Mouse (Mus musculus): Measurements from ENCODE around the gene Prpf8. TPM values are rescaled to one million over a fixed set of nuclear protein-coding genes. Genes with fewer than 3 reads are reported as not detected.

The Prpf8 gene
- 47.3 and 51.3 TPM in 2 replicates for polyA plus RNA-seq (2015; fragmentation: Nextera tagmentation; extraction: Ambion mirVana)

DNA sequence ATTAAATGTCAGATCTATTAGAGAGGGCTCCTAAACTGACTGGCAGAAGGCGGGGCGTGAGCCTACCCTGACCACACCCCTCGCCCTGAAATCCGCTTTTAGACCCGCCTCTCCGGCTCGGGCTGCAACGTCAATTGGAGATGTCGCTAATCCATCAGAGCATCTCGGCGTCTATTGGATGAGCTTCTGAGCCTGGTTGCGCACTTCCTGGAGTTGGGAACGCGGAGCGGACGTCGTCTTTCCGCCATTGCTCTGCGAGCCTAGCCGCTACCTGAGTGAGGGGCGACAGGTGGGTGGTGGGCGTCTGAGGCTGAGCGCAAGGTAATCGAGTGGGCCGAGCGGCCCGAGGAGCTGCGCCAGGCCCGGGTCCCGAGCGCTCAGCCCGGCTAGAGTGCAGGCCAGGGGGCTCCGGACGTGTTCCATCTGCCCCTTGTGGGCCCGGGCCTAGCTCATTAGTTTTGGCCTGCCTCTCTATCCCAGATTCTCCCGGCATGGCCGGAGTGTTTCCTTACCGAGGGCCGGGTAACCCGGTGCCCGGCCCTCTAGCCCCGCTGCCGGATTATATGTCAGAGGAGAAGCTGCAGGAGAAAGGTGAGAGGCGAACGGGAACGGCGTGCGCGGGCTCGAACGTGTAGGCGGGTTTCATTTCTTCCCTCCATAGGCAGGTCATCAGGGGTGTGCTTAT lies at the start of gene Prpf8:
Gene Prpf8, plus strand, starts transcription at position 216 of the 685 bp plus-strand sequence.
- Histone ChIP-seq H3K27ac (replicated peaks) (peak within 1 kb of the TSS; percentile 75), H3K27me3 (peaks cover 5% of the 10 kb centered on the region; the same call in 1 of the 2 replicates), H3K4me2 (peak within 1 kb of the TSS; percentile 84), H3K9ac (peak within 1 kb of the TSS; percentile 97), H3K4me3 (peak within 1 kb of the TSS; percentile 92), H3K4me1 (replicated peaks) (peaks cover 18% of the 10 kb centered on the region), H3K9me3 (no peaks in the 10 kb centered on the region), H3K36me3 (peaks cover 34% of the 10 kb centered on the region)
- under 1% methylated on average over 52 of the region's 52 CpGs for WGBS
- ATAC-seq (ENCODE audit: low read depth) = peak; percentile 100

- no peak overlapping the region for H3K9ac ChIP-seq
- no peak overlapping the region for H3K4me3 ChIP-seq
- no peaks in the 10 kb centered on the region for H3K27me3 ChIP-seq
- peaks cover 4% of the 10 kb centered on the region; the same call in 1 of the 2 replicates for H3K9me3 ChIP-seq
- H3K4me1 ChIP-seq (replicated peaks) = no peaks in the 10 kb centered on the region
- no peak overlapping the region for H3K4me2 ChIP-seq
- no peak overlapping the region for H3K27ac ChIP-seq (replicated peaks)
- peaks cover 31% of the 10 kb centered on the region for H3K36me3 ChIP-seq
- ATAC-seq (ENCODE audit: low read depth) = no peak
- WGBS = 86% methylated on average over 13 of the region's 13 CpGs
These were observed 48.4 kb upstream of the Prpf8 start for GRCm38 (mm10) chr11:75438194-75438593.

DNA sequence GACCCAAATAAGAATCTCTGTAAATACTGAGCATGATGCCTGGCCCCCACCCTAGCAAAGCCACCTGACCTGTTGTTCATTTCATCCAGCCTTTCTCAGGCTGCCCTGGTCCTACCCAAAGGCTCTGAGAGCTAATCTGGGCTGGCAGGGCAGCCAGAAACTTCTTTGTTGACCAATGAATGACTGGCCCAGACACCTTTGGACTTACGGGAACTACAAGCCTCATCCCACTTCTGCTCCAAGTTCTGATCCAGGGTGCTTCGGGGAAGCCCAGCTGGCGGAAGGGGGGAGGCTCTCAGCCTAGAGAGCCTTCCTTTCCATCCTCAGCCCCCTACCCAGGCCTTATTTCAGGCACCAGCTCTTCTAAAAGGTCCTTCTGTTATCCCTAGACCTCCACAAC lies 47.8 kb upstream of the Prpf8 start:
- no peak overlapping the region for H3K4me2 ChIP-seq
- ATAC-seq (ENCODE audit: low read depth) = no peak
- peaks cover 36% of the 10 kb centered on the region for H3K36me3 ChIP-seq
- H3K27ac ChIP-seq (replicated peaks) = no peak overlapping the region
- peaks cover 4% of the 10 kb centered on the region; the same call in 1 of the 2 replicates for H3K9me3 ChIP-seq
- no peak overlapping the region for H3K9ac ChIP-seq
- no peaks in the 10 kb centered on the region for H3K27me3 ChIP-seq
- H3K4me3 ChIP-seq = no peak overlapping the region
- 95% methylated on average over 3 of the region's 3 CpGs for WGBS
- no peaks in the 10 kb centered on the region for H3K4me1 ChIP-seq (replicated peaks)

DNA sequence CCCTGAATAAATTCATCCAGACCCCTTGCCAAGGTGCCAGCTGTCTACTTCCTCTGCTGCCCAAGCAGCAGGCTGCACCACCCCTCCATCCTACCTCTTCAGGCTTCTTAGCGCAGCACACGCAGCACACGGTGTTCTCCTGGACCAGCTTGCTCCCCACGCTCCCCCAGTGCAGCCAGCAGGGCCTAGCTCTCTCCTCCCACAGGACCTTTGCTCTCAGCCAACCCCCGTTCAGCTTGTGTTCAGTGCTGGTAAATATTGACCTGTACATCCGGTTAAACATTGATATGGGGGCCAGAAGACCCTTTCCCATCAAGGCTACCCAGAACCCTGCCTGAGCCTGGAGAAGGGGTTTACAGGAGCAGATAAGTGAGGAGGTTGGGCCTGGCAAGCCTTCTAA lies 47.3 kb upstream of the Prpf8 start, which contains the start of gene Serpinf2:
Gene Serpinf2, minus strand, starts transcription at position 229 of the 400 bp plus-strand sequence.
- Histone ChIP-seq H3K27ac (replicated peaks) (no peak within 1 kb of the TSS), H3K9ac (no peak within 1 kb of the TSS)

DNA sequence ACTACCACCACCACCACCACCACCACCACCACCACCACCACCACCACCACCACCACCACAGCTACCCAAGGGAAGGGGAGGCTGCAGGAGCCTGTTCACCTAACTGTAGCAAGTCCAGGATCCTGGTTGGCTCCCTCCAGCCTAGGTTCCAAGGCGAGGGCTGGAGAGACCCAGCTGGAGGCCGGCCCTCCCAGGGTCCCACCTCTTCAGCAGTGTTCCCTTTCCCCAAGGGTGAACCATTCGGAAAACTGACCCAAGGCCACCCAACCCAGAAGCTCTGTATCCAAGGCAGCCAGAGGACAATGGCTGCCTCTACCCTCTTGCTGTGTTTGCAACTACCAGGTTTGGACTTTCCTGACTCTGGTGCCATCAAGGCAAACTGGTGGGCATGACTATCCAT lies 46.7 kb upstream of the Prpf8 start:
- Histone ChIP-seq H3K4me2 (no peak overlapping the region), H3K4me1 (replicated peaks) (no peaks in the 10 kb centered on the region), H3K9me3 (no peaks in the 10 kb centered on the region), H3K36me3 (peaks cover 44% of the 10 kb centered on the region), H3K9ac (no peak overlapping the region), H3K27me3 (no peaks in the 10 kb centered on the region), H3K27ac (replicated peaks) (no peak overlapping the region), H3K4me3 (no peak overlapping the region)
- no peak for ATAC-seq (ENCODE audit: low read depth)
- 89% methylated on average over 3 of the region's 3 CpGs for WGBS

More for the DNA sequence above, 47.3 kb upstream of the Prpf8 start, which contains the start of gene Serpinf2:
- Histone ChIP-seq H3K4me2 (no peak within 1 kb of the TSS), H3K4me3 (no peak within 1 kb of the TSS), H3K36me3 (peaks cover 40% of the 10 kb centered on the region), H3K9me3 (peaks cover 1% of the 10 kb centered on the region; the same call in 1 of the 2 replicates), H3K4me1 (replicated peaks) (no peaks in the 10 kb centered on the region), H3K27me3 (no peaks in the 10 kb centered on the region)
- WGBS = 92% methylated on average over 6 of the region's 6 CpGs
- ATAC-seq (ENCODE audit: low read depth) = no peak

- 72% methylated on average over 7 of the region's 7 CpGs for WGBS
- no peaks in the 10 kb centered on the region for H3K27me3 ChIP-seq
- H3K4me2 ChIP-seq = no peak overlapping the region
- 0 out of 2 replicates have a peak overlapping the region, but pooled peaks have one; percentile 5 for H3K9ac ChIP-seq
- H3K36me3 ChIP-seq = peaks cover 54% of the 10 kb centered on the region
- H3K9me3 ChIP-seq = no peaks in the 10 kb centered on the region
- H3K4me3 ChIP-seq = no peak overlapping the region
- H3K27ac ChIP-seq (replicated peaks) = no peak overlapping the region
- H3K4me1 ChIP-seq (replicated peaks) = no peaks in the 10 kb centered on the region
- no peak for ATAC-seq (ENCODE audit: low read depth)
These were observed 45.6 kb upstream of the Prpf8 start for GRCm38 (mm10) chr11:75441034-75441433.

- WGBS = 79% methylated on average over 16 of the region's 16 CpGs
- Histone ChIP-seq H3K27me3 (no peaks in the 10 kb centered on the region), H3K9me3 (no peaks in the 10 kb centered on the region), H3K4me2 (no peak overlapping the region), H3K9ac (0 out of 2 replicates have a peak overlapping the region, but pooled peaks have one; percentile 5), H3K36me3 (peaks cover 60% of the 10 kb centered on the region), H3K4me3 (no peak overlapping the region), H3K27ac (replicated peaks) (no peak overlapping the region), H3K4me1 (replicated peaks) (no peaks in the 10 kb centered on the region)
- ATAC-seq (ENCODE audit: low read depth) = no peak
These were observed 45.0 kb upstream of the Prpf8 start for GRCm38 (mm10) chr11:75441601-75442000.

- 0 out of 2 replicates have a peak overlapping the region, but pooled peaks have one; percentile 31 for H3K9ac ChIP-seq
- WGBS = 24% methylated on average over 8 of the region's 8 CpGs
- ATAC-seq (ENCODE audit: low read depth) = no peak
- no peaks in the 10 kb centered on the region for H3K9me3 ChIP-seq
- no peak overlapping the region for H3K27ac ChIP-seq (replicated peaks)
- peaks cover 81% of the 10 kb centered on the region for H3K36me3 ChIP-seq
- H3K4me1 ChIP-seq (replicated peaks) = no peaks in the 10 kb centered on the region
- no peaks in the 10 kb centered on the region for H3K27me3 ChIP-seq
- no peak overlapping the region for H3K4me2 ChIP-seq
- no peak overlapping the region for H3K4me3 ChIP-seq
These were observed 42.9 kb upstream of the Prpf8 start for GRCm38 (mm10) chr11:75443711-75444110.

GRCm38 (mm10) chr11:75448575-75448974 lies 38.0 kb upstream of the Prpf8 start:
- Histone ChIP-seq H3K9ac (no peak overlapping the region), H3K27ac (replicated peaks) (no peak overlapping the region), H3K36me3 (peaks cover 74% of the 10 kb centered on the region), H3K27me3 (no peaks in the 10 kb centered on the region), H3K4me2 (no peak overlapping the region), H3K4me3 (no peak overlapping the region), H3K9me3 (no peaks in the 10 kb centered on the region), H3K4me1 (replicated peaks) (peaks cover 34% of the 10 kb centered on the region)
- 85% methylated on average over 3 of the region's 3 CpGs for WGBS
- no peak for ATAC-seq (ENCODE audit: low read depth)

DNA sequence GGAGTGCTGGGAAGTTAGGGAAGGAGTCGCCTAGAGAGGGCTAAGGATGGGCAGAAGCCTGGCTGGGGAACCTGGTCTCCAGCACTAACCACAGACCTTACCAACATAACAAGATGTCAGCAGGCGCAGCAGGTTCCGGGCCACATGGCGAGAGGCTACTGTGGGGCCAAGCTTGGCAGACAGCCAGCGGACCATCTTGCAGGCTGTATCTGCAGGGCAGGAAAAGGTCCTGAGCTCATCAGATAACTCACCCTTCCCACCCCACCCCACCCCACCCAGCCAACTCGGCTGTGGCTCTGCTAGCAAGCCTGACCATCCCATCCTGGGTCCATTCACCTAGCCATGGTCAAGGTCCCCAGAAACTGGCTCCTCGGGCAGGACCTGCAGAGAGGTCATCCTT lies 36.9 kb upstream of the Prpf8 start:
- Histone ChIP-seq H3K27ac (replicated peaks) (no peak overlapping the region), H3K4me3 (no peak overlapping the region), H3K4me2 (no peak overlapping the region), H3K9ac (0 out of 2 replicates have a peak overlapping the region, but pooled peaks have one; percentile 17), H3K9me3 (no peaks in the 10 kb centered on the region), H3K36me3 (peaks cover 66% of the 10 kb centered on the region), H3K4me1 (replicated peaks) (peaks cover 41% of the 10 kb centered on the region), H3K27me3 (no peaks in the 10 kb centered on the region)
- ATAC-seq (ENCODE audit: low read depth) = no peak
- WGBS = 76% methylated on average over 7 of the region's 7 CpGs

GRCm38 (mm10) chr11:75450304-75450908 lies 36.2 kb upstream of the Prpf8 start:
- Histone ChIP-seq H3K4me2 (no peak overlapping the region), H3K27me3 (no peaks in the 10 kb centered on the region), H3K36me3 (peaks cover 61% of the 10 kb centered on the region), H3K27ac (replicated peaks) (no peak overlapping the region), H3K9ac (peak overlapping the region; percentile 55), H3K4me3 (no peak overlapping the region), H3K9me3 (no peaks in the 10 kb centered on the region), H3K4me1 (replicated peaks) (peaks cover 48% of the 10 kb centered on the region)
- no peak for ATAC-seq (ENCODE audit: low read depth)
- 92% methylated on average over 8 of the region's 8 CpGs for WGBS

GRCm38 (mm10) chr11:75450936-75451335 lies 35.7 kb upstream of the Prpf8 start:
- peak overlapping the region; percentile 55 for H3K9ac ChIP-seq
- no peak overlapping the region for H3K27ac ChIP-seq (replicated peaks)
- ATAC-seq (ENCODE audit: low read depth) = no peak
- peaks cover 56% of the 10 kb centered on the region for H3K36me3 ChIP-seq
- no peaks in the 10 kb centered on the region for H3K27me3 ChIP-seq
- no peak overlapping the region for H3K4me3 ChIP-seq
- peaks cover 49% of the 10 kb centered on the region for H3K4me1 ChIP-seq (replicated peaks)
- WGBS = 92% methylated on average over 15 of the region's 15 CpGs
- no peaks in the 10 kb centered on the region for H3K9me3 ChIP-seq
- H3K4me2 ChIP-seq = no peak overlapping the region
